In genomic region chr9:58232374-58232773, GRCm38 (mm10) we compare ENCODE assay signal across 10 mouse cellular contexts. TPM values are rescaled to one million over a fixed set of nuclear protein-coding genes. Genes with fewer than 3 reads are reported as not detected.
DNase-seq lines count a peak whose midpoint lies in the region; ATAC-seq and TF ChIP-seq lines count a peak whose summit lies in the region.
"Had no signal": no experiment of that assay in that cellular context is flagged by ENCODE, and none has a peak within 500 bp of the region (broad histone marks: within the 10 kb centered on the region; RNA-seq: fewer than 3 reads in every experiment).

No protein-coding gene starts in this region.

- H3K36me3 ChIP-seq in liver, adult 2 months (ENCODE audit: control insufficient read depth, insufficient read depth, low read length) = peaks cover 46% of the 10 kb centered on the region
- H3K36me3 ChIP-seq in embryonic facial prominence, embryonic 13.5 days = peaks cover 68% of the 10 kb centered on the region
- peaks cover 40% of the 10 kb centered on the region for H3K36me3 ChIP-seq in intestine, embryonic 15.5 days
- H3K36me3 ChIP-seq: hindbrain, embryonic 15.5 days had no signal

- peaks cover 3% of the 10 kb centered on the region for H3K4me1 ChIP-seq in liver, adult 2 months (ENCODE audit: control insufficient read depth, insufficient read depth, low read length)
- peaks cover 9% of the 10 kb centered on the region for H3K4me1 ChIP-seq in embryonic facial prominence, embryonic 13.5 days
- no peaks in the 10 kb centered on the region for H3K4me1 ChIP-seq in intestine, embryonic 15.5 days (replicated peaks)
- H3K4me1 ChIP-seq: hindbrain, embryonic 15.5 days had no signal

- no peaks in the 10 kb centered on the region for H3K27me3 ChIP-seq in liver, adult 2 months (ENCODE audit: control insufficient read depth, insufficient read depth, low read length)
- H3K27me3 ChIP-seq in embryonic facial prominence, embryonic 13.5 days = no peaks in the 10 kb centered on the region
- H3K27me3 ChIP-seq in intestine, embryonic 15.5 days (replicated peaks) = no peaks in the 10 kb centered on the region
- H3K27me3 ChIP-seq: hindbrain, embryonic 15.5 days had no signal

- no peak for ATAC-seq in embryonic facial prominence, embryonic 13.5 days (ENCODE audit: insufficient number of reproducible peaks, insufficient read depth, low FRiP score, low TSS enrichment, low read depth)
- no peak for ATAC-seq in intestine, embryonic 15.5 days
- peak; percentile 76 for ATAC-seq in megakaryocyte progenitor cell, adult 5-6 weeks (replicated peaks; ENCODE audit: poor library complexity)

- TF ChIP-seq CTCF in liver, adult 2 months (IDR thresholded peaks at IDR 0.05; ENCODE audit: low read depth, low read length) = no peak

- H3K4me2 ChIP-seq in embryonic facial prominence, embryonic 13.5 days = no peak overlapping the region
- no peak overlapping the region for H3K4me2 ChIP-seq in intestine, embryonic 15.5 days (replicated peaks)
- H3K4me2 ChIP-seq: hindbrain, embryonic 15.5 days had no signal

- H3K79me2 ChIP-seq in liver, adult 2 months (ENCODE audit: control insufficient read depth, insufficient read depth, low read length) = no peaks in the 10 kb centered on the region; the same call in 1 of the 2 replicates

- no peaks in the 10 kb centered on the region for H3K9me3 ChIP-seq in embryonic facial prominence, embryonic 13.5 days
- no peaks in the 10 kb centered on the region for H3K9me3 ChIP-seq in intestine, embryonic 15.5 days
- H3K9me3 ChIP-seq: hindbrain, embryonic 15.5 days had no signal

- H3K9ac ChIP-seq in liver, adult 2 months (ENCODE audit: low read depth, low read length) = no peak overlapping the region
- H3K9ac ChIP-seq in embryonic facial prominence, embryonic 13.5 days = 0 out of 2 replicates have a peak overlapping the region, but pooled peaks have one; percentile 2
- no peak overlapping the region for H3K9ac ChIP-seq in intestine, embryonic 15.5 days
- H3K9ac ChIP-seq: hindbrain, embryonic 15.5 days had no signal

- H3K27ac ChIP-seq in liver, adult 2 months (replicated peaks; ENCODE audit: insufficient read depth, low read depth, low read length) = peak overlapping the region; percentile 65
- peak overlapping the region; percentile 62; the same call in 1 of the 2 replicates for H3K27ac ChIP-seq in embryonic facial prominence, embryonic 13.5 days
- H3K27ac ChIP-seq in intestine, embryonic 15.5 days = 0 out of 2 replicates have a peak overlapping the region, but pooled peaks have one; percentile 5
- H3K27ac ChIP-seq: hindbrain, embryonic 15.5 days; left cerebral cortex, adult 2 months had no signal

- TF ChIP-seq POLR2A in liver, adult 2 months (IDR thresholded peaks at IDR 0.05; ENCODE audit: extremely low read depth, insufficient read depth, low read length) = no peak

- 70% methylated on average over 5 of the region's 5 CpGs for WGBS in liver, adult 2 months
- 46% methylated on average over 5 of the region's 5 CpGs for WGBS in embryonic facial prominence, embryonic 13.5 days
- 58% methylated on average over 5 of the region's 5 CpGs for WGBS in intestine, embryonic 15.5 days

- no peak overlapping the region for H3K4me3 ChIP-seq in liver, adult 2 months (ENCODE audit: insufficient read depth, low read depth, low read length)
- no peak overlapping the region for H3K4me3 ChIP-seq in embryonic facial prominence, embryonic 13.5 days
- H3K4me3 ChIP-seq in intestine, embryonic 15.5 days (replicated peaks) = no peak overlapping the region
- H3K4me3 ChIP-seq: hindbrain, embryonic 15.5 days; left cerebral cortex, adult 2 months had no signal

- DNase-seq in liver, adult 2 months (ENCODE audit: extremely low read depth, low read depth, low spot score) = peak; percentile 35
- no peak for DNase-seq in liver
- no peak for DNase-seq in cerebellum, adult 9-11 months
- no peak for DNase-seq in frontal cortex, adult 2 months (ENCODE audit: extremely low spot score in 1 of 2, low spot score in 1 of 2)
- DNase-seq: thymus, postnatal 25 days had no signal

RNA-seq across cellular contexts. Expression of gene Pml, which starts 17.2 kb away (rescaled TPM):
- 7.4 and 8.9 TPM in 2 replicates for total RNA-seq in liver, adult 2 months (2014; rRNA removed)
- polyA plus RNA-seq in liver, adult 2 months (2012; rRNA removed) = 13.8 and 15.2 TPM in 2 replicates
- polyA plus RNA-seq in embryonic facial prominence, embryonic 13.5 days (2015; fragmentation: Nextera tagmentation; extraction: Ambion mirVana) = 14.4 and 15.2 TPM in 2 replicates
- polyA plus RNA-seq in intestine, embryonic 15.5 days (2015; fragmentation: Nextera tagmentation; extraction: Ambion mirVana) = 13.2 and 15.6 TPM in 2 replicates
- total RNA-seq in megakaryocyte progenitor cell, adult 5-6 weeks (2015) = 32.6 and 41.2 TPM in 2 replicates
- 13.2 and 14.5 TPM in 2 replicates for total RNA-seq in megakaryocyte progenitor cell, adult 5-6 weeks (2017)
- 9.5 and 10.0 TPM in 2 replicates for polyA plus RNA-seq in frontal cortex, adult 2 months (2012; rRNA removed)

RNA-seq across cellular contexts. Expression of gene Stoml1, which starts 20.6 kb away (rescaled TPM):
- total RNA-seq in liver, adult 2 months (2014; rRNA removed) = 5.4 and 5.8 TPM in 2 replicates
- 7.8 and 8.1 TPM in 2 replicates for polyA plus RNA-seq in liver, adult 2 months (2012; rRNA removed)
- polyA plus RNA-seq in embryonic facial prominence, embryonic 13.5 days (2015; fragmentation: Nextera tagmentation; extraction: Ambion mirVana) = 43.1 and 45.0 TPM in 2 replicates
- 21.3 and 21.4 TPM in 2 replicates for polyA plus RNA-seq in intestine, embryonic 15.5 days (2015; fragmentation: Nextera tagmentation; extraction: Ambion mirVana)
- total RNA-seq in megakaryocyte progenitor cell, adult 5-6 weeks (2015) = 1.9 and 6.7 TPM in 2 replicates
- 7.3 and 7.9 TPM in 2 replicates for total RNA-seq in megakaryocyte progenitor cell, adult 5-6 weeks (2017)
- 99.9 and 102 TPM in 2 replicates for polyA plus RNA-seq in frontal cortex, adult 2 months (2012; rRNA removed)

RNA-seq across cellular contexts. Expression of gene Islr2, which starts 28.3 kb away (rescaled TPM):
- 0.07 TPM in 1 of 2 replicates, not detected in the other for total RNA-seq in liver, adult 2 months (2014; rRNA removed)
- polyA plus RNA-seq in liver, adult 2 months (2012; rRNA removed) = not detected in 2 replicates
- 0.76 and 1.4 TPM in 2 replicates for polyA plus RNA-seq in embryonic facial prominence, embryonic 13.5 days (2015; fragmentation: Nextera tagmentation; extraction: Ambion mirVana)
- polyA plus RNA-seq in intestine, embryonic 15.5 days (2015; fragmentation: Nextera tagmentation; extraction: Ambion mirVana) = 1.3 and 1.4 TPM in 2 replicates
- not detected in 2 replicates for total RNA-seq in megakaryocyte progenitor cell, adult 5-6 weeks (2015)
- total RNA-seq in megakaryocyte progenitor cell, adult 5-6 weeks (2017) = not detected in 2 replicates
- polyA plus RNA-seq in frontal cortex, adult 2 months (2012; rRNA removed) = 38.6 and 42.5 TPM in 2 replicates

RNA-seq across cellular contexts. Expression of gene Islr, which starts 28.3 kb away (rescaled TPM):
- total RNA-seq in liver, adult 2 months (2014; rRNA removed) = 1.4 and 1.5 TPM in 2 replicates
- polyA plus RNA-seq in liver, adult 2 months (2012; rRNA removed) = 6.8 and 7.7 TPM in 2 replicates
- 75.6 and 79.6 TPM in 2 replicates for polyA plus RNA-seq in embryonic facial prominence, embryonic 13.5 days (2015; fragmentation: Nextera tagmentation; extraction: Ambion mirVana)
- polyA plus RNA-seq in intestine, embryonic 15.5 days (2015; fragmentation: Nextera tagmentation; extraction: Ambion mirVana) = 83.4 and 84.8 TPM in 2 replicates
- total RNA-seq in megakaryocyte progenitor cell, adult 5-6 weeks (2015) = 0.07 TPM in 1 of 2 replicates, not detected in the other
- 0.81 TPM in 1 of 2 replicates, not detected in the other for total RNA-seq in megakaryocyte progenitor cell, adult 5-6 weeks (2017)
- polyA plus RNA-seq in frontal cortex, adult 2 months (2012; rRNA removed) = 96.8 and 108 TPM in 2 replicates

Comparison
In these comparisons a context has a peak if more than half of its experiments do, and no peak if none do; other contexts are left out.
1. H3K27ac ChIP-seq: peak in every context shown above with its lines; median percentile 65 in liver, adult 2 months; 62 in embryonic facial prominence, embryonic 13.5 days; 5 in intestine, embryonic 15.5 days.
2. RNA of gene Islr2, which starts 28.3 kb away (polyA plus RNA-seq): 38.6 to 42.5 TPM in frontal cortex, adult 2 months; 0.76 to 1.4 TPM in embryonic facial prominence, embryonic 13.5 days, 1.3 to 1.4 TPM in intestine, embryonic 15.5 days and not detected in liver, adult 2 months; every median in the first group is over 10 times any median in the second.